Mouse (Mus musculus): ENCODE results near the gene Tekt3. TPM values are rescaled to one million over a fixed set of nuclear protein-coding genes. Genes with fewer than 3 reads are reported as not detected.

The Tekt3 gene
- not detected in 2 replicates for polyA plus RNA-seq (2014; fragmentation: Nextera tagmentation; extraction: Ambion mirVana)

DNA sequence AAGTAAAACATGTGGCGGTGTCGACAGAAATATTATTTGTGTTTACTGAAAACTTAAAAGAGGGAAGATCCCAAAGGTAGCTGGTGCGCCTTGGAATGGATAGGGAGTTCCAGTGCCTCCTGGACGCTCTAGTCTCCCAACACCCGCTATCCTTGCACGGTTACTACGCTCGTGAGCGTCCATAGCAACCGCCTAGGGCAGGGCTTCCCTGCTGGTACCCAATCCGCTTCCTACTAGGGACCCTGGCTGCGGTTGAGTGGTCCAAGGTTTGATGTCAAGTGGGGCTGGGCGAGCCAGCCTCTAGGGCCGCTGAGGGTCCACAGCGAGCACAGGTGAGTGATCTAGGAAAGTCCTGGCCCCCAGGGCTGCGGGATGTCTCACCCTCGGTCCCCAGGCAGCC is at the start of gene Tekt3:
Gene Tekt3 (plus strand): TSS at position 209 of the 400 bp plus-strand sequence.
- Histone ChIP-seq H3K36me3 (ENCODE audit: control insufficient read depth, insufficient read depth, low read length) (no peaks in the 10 kb centered on the region), H3K27me3 (ENCODE audit: control insufficient read depth, insufficient read depth, low read length) (no peaks in the 10 kb centered on the region), H3K4me1 (ENCODE audit: control insufficient read depth, insufficient read depth, low read length) (no peaks in the 10 kb centered on the region), H3K9me3 (ENCODE audit: control insufficient read depth, low read length) (no peaks in the 10 kb centered on the region), H3K4me2 (ENCODE audit: low read depth, low read length) (0 out of 2 replicates have a peak within 1 kb of the TSS, but pooled peaks have one; percentile 18), H3K9ac (replicated peaks; ENCODE audit: low read depth, low read length) (no peak within 1 kb of the TSS), H3K4me3 (ENCODE audit: low read depth, low read length) (no peak within 1 kb of the TSS), H3K27ac (ENCODE audit: low read depth, low read length) (no peak within 1 kb of the TSS)
- no peak for ATAC-seq (ENCODE audit: low read depth)
- WGBS, result 12% methylated on average over 17 of the region's 17 CpGs

DNA sequence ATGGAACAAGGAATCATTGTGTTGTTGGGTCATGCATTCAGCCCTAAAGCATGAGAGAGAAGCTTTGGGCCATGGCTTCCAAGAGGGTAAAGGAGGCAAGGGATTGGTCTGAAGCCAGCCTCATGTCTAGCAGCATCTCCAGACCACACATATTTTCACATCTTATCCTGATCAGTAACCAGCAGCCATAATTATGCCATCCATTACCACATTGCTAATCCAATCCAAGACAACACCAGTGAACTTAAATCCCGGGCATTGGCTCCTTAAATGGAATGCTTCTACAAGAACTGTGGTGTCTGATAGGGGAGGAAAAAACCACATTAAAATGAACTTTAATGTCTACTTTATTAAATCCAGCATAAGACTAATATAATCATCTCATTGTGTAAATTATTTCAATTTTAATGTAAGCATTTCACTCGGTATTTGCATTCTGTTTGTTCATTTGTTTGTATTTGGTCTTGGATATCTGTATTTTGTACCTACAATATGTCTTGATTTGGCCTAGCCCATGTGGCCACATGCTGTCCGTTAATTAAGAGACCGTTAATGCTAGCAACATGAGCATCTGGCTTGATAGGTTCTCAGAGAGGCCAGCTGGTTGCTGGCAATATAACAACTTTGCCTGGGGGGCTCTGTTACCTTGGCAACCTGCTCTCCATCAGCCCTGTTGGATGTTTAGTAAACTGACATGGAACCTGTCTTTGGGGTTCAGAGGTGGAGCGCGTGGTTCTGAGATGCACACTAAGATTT is 43.9 kb upstream of the Tekt3 start:
- Histone ChIP-seq H3K27ac (ENCODE audit: low read depth, low read length) (no peak overlapping the region; the same call in 1 of the 2 replicates), H3K4me1 (ENCODE audit: control insufficient read depth, insufficient read depth, low read length) (peaks cover 5% of the 10 kb centered on the region; the same call in 1 of the 2 replicates), H3K27me3 (ENCODE audit: control insufficient read depth, insufficient read depth, low read length) (no peaks in the 10 kb centered on the region), H3K9ac (replicated peaks; ENCODE audit: low read depth, low read length) (no peak overlapping the region), H3K9me3 (ENCODE audit: control insufficient read depth, low read length) (no peaks in the 10 kb centered on the region), H3K4me2 (ENCODE audit: low read depth, low read length) (no peak overlapping the region), H3K36me3 (ENCODE audit: control insufficient read depth, insufficient read depth, low read length) (no peaks in the 10 kb centered on the region), H3K4me3 (ENCODE audit: low read depth, low read length) (no peak overlapping the region)
- WGBS, result 55% methylated on average over 6 of the region's 6 CpGs
- ATAC-seq (ENCODE audit: low read depth), result no peak

DNA sequence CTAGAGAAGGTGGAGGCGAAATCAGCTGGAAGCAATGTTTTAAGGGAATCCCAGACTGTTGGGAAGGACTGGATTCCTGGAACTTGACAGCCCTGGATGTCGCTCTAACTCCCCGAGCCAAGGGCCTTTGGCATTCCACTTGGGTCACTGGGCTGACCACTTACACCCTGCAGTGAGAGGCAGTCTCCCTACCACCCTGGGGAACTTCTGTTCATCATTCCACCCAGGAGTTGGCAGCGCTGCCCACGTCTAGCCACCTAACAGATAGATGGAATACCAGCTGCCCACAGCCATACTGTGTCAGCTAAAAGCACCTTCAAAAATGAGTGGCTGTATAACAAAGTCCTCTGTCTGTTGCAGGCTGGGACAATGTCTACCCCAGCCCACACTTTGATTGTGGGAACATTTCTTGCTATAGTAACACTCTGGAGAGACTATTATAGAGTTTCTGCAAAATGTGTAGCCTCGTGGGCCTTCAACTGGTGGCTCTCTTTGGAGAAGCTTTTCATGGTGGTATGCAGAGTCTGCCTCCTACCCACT is 43.3 kb upstream of the Tekt3 start:
- Histone ChIP-seq H3K4me1 (ENCODE audit: control insufficient read depth, insufficient read depth, low read length) (peaks cover 5% of the 10 kb centered on the region; the same call in 1 of the 2 replicates), H3K36me3 (ENCODE audit: control insufficient read depth, insufficient read depth, low read length) (no peaks in the 10 kb centered on the region), H3K27me3 (ENCODE audit: control insufficient read depth, insufficient read depth, low read length) (no peaks in the 10 kb centered on the region), H3K9me3 (ENCODE audit: control insufficient read depth, low read length) (no peaks in the 10 kb centered on the region), H3K9ac (replicated peaks; ENCODE audit: low read depth, low read length) (no peak overlapping the region), H3K4me3 (ENCODE audit: low read depth, low read length) (no peak overlapping the region), H3K4me2 (ENCODE audit: low read depth, low read length) (no peak overlapping the region), H3K27ac (ENCODE audit: low read depth, low read length) (no peak overlapping the region)
- ATAC-seq (ENCODE audit: low read depth), result no peak
- WGBS, result 73% methylated on average over 6 of the region's 6 CpGs

DNA sequence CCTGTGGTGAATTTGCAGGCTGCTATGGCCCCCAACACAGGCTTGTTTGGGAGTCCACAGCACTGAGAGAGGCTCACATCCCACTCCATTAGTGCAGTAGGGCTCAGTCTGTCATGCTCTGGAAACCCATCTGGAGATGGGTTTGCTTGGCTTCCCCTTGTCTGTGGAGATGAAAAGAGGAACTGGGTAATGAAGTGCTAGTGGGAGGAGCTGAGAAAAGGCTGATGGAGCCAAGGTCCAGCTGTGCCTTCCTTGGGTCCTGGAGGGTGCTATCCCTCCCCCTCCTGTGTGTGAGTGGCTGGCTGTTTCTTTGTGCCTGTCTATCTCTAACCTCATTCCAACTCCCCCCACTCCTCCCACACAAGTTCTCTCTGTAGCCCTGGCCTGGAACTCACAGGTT is 40.8 kb upstream of the Tekt3 start:
- no peak overlapping the region for H3K9ac ChIP-seq (replicated peaks; ENCODE audit: low read depth, low read length)
- no peak for ATAC-seq (ENCODE audit: low read depth)

DNA sequence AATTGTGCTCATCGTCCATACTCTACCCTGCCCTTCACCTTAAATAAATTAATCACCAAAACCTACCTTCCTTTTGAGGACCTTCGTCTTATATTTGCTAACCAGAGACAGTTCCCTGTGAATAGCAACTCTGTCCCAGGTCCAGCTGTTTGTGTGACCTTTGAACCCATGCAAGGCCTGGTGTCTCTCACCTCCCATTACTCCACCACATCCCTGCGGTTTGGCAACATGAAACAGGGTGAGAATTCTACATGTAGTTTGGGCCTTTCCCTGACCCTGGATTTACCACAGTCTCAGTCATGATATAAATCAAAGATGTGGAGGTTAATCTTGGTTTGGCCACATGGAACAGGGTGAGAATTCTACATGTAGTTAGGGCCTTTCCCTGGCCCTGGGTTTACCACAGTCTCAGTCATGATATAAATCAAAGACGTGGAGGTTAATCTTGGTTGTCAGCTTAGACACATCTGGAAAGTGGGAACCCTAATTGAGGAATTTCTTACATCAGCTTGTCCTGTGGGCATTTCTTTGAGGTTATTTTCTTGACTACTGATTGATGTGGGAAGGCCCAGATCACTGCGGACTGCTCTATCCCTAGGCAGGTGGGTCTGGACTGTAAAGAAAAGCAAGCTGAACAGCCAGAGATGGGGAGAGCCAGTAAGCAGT is 40.2 kb upstream of the Tekt3 start:
- Histone ChIP-seq H3K9ac (replicated peaks; ENCODE audit: low read depth, low read length) (no peak overlapping the region), H3K36me3 (ENCODE audit: control insufficient read depth, insufficient read depth, low read length) (no peaks in the 10 kb centered on the region), H3K4me1 (ENCODE audit: control insufficient read depth, insufficient read depth, low read length) (peaks cover 5% of the 10 kb centered on the region; the same call in 1 of the 2 replicates), H3K27ac (ENCODE audit: low read depth, low read length) (no peak overlapping the region), H3K4me2 (ENCODE audit: low read depth, low read length) (no peak overlapping the region), H3K4me3 (ENCODE audit: low read depth, low read length) (no peak overlapping the region), H3K27me3 (ENCODE audit: control insufficient read depth, insufficient read depth, low read length) (no peaks in the 10 kb centered on the region), H3K9me3 (ENCODE audit: control insufficient read depth, low read length) (no peaks in the 10 kb centered on the region)
- no peak for ATAC-seq (ENCODE audit: low read depth)
- WGBS, result 73% methylated on average over 5 of the region's 5 CpGs

More for the DNA sequence above, 40.8 kb upstream of the Tekt3 start:
- H3K4me3 ChIP-seq (ENCODE audit: low read depth, low read length), result no peak overlapping the region
- H3K36me3 ChIP-seq (ENCODE audit: control insufficient read depth, insufficient read depth, low read length), result no peaks in the 10 kb centered on the region
- no peak overlapping the region for H3K27ac ChIP-seq (ENCODE audit: low read depth, low read length)
- H3K9me3 ChIP-seq (ENCODE audit: control insufficient read depth, low read length), result no peaks in the 10 kb centered on the region
- H3K4me1 ChIP-seq (ENCODE audit: control insufficient read depth, insufficient read depth, low read length), result peaks cover 5% of the 10 kb centered on the region; the same call in 1 of the 2 replicates
- no peaks in the 10 kb centered on the region for H3K27me3 ChIP-seq (ENCODE audit: control insufficient read depth, insufficient read depth, low read length)
- no peak overlapping the region for H3K4me2 ChIP-seq (ENCODE audit: low read depth, low read length)

DNA sequence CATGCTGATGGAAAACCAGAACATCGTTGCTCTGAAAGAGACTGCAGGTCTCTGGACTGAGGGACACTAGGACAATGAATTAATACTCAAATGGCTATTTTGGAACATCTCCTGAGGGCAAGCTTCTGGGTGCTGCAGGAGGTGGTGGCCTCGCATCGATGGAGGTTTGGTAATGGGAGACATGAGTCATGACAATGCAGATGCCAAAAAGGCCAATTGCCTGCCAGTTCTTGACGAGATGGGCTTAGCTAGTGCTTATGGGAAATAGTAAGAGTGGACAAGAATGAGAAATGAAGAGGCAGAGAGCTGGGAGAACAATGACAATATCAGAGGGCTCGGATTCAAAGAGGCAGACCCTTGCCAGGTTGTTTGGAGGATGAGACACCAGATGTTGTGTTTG is 38.0 kb upstream of the Tekt3 start:
- no peak overlapping the region for H3K9ac ChIP-seq (replicated peaks; ENCODE audit: low read depth, low read length)
- H3K4me2 ChIP-seq (ENCODE audit: low read depth, low read length), result no peak overlapping the region
- H3K4me3 ChIP-seq (ENCODE audit: low read depth, low read length), result no peak overlapping the region
- no peak for ATAC-seq (ENCODE audit: low read depth)
- H3K36me3 ChIP-seq (ENCODE audit: control insufficient read depth, insufficient read depth, low read length), result no peaks in the 10 kb centered on the region
- H3K27ac ChIP-seq (ENCODE audit: low read depth, low read length), result no peak overlapping the region
- WGBS, result 84% methylated on average over 5 of the region's 5 CpGs
- H3K9me3 ChIP-seq (ENCODE audit: control insufficient read depth, low read length), result no peaks in the 10 kb centered on the region
- H3K4me1 ChIP-seq (ENCODE audit: control insufficient read depth, insufficient read depth, low read length), result no peaks in the 10 kb centered on the region
- no peaks in the 10 kb centered on the region for H3K27me3 ChIP-seq (ENCODE audit: control insufficient read depth, insufficient read depth, low read length)

DNA sequence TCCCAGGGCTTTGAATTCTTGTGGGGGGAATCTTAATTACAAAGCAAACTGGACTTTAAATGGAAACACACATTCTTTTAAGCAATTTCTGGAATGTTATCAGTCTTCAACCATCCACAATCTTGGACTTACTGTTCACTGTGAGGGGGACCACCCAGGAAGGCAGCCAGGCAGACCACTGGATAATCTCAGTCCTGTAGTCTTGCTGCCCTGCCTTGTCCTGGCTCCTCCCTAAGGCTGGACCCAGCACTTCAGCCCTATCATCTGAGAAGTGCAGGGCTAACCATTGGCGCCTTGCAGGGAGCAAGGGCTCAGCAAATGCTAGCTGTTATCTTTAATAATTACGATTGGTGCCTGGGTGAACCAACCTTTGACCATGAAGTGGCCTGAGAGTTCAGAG is 37.3 kb upstream of the Tekt3 start:
- H3K4me2 ChIP-seq (ENCODE audit: low read depth, low read length), result no peak overlapping the region
- no peaks in the 10 kb centered on the region for H3K9me3 ChIP-seq (ENCODE audit: control insufficient read depth, low read length)
- no peak overlapping the region for H3K9ac ChIP-seq (replicated peaks; ENCODE audit: low read depth, low read length)
- H3K27ac ChIP-seq (ENCODE audit: low read depth, low read length), result no peak overlapping the region
- no peaks in the 10 kb centered on the region for H3K36me3 ChIP-seq (ENCODE audit: control insufficient read depth, insufficient read depth, low read length)
- WGBS, result 78% methylated on average over 2 of the region's 2 CpGs
- no peak for ATAC-seq (ENCODE audit: low read depth)
- no peaks in the 10 kb centered on the region for H3K4me1 ChIP-seq (ENCODE audit: control insufficient read depth, insufficient read depth, low read length)
- H3K4me3 ChIP-seq (ENCODE audit: low read depth, low read length), result no peak overlapping the region
- no peaks in the 10 kb centered on the region for H3K27me3 ChIP-seq (ENCODE audit: control insufficient read depth, insufficient read depth, low read length)

DNA sequence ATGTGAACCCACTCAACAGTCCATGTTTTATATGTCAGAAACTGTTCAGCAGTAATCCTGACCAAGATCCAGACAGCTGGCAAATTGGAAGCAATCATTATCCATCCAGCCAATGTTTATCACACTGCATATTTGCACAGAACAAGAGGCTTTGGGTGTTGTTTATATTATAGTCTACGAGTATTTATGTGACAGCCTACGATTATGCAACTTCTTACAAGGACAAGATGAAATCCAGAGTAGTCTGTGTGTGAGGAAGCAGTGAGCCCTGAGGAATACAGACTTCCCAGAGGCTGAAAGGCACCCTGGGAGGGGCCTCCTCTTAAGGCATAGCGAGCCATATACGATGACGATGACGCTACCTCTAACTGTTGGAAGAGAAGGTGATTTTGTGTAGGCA is 36.0 kb upstream of the Tekt3 start:
- no peak for ATAC-seq (ENCODE audit: low read depth)
- H3K36me3 ChIP-seq (ENCODE audit: control insufficient read depth, insufficient read depth, low read length), result no peaks in the 10 kb centered on the region
- H3K4me3 ChIP-seq (ENCODE audit: low read depth, low read length), result no peak overlapping the region
- no peak overlapping the region for H3K9ac ChIP-seq (replicated peaks; ENCODE audit: low read depth, low read length)
- no peak overlapping the region for H3K4me2 ChIP-seq (ENCODE audit: low read depth, low read length)
- H3K4me1 ChIP-seq (ENCODE audit: control insufficient read depth, insufficient read depth, low read length), result no peaks in the 10 kb centered on the region
- H3K27ac ChIP-seq (ENCODE audit: low read depth, low read length), result no peak overlapping the region
- WGBS, result 86% methylated on average over 6 of the region's 6 CpGs
- H3K9me3 ChIP-seq (ENCODE audit: control insufficient read depth, low read length), result no peaks in the 10 kb centered on the region
- no peaks in the 10 kb centered on the region for H3K27me3 ChIP-seq (ENCODE audit: control insufficient read depth, insufficient read depth, low read length)

DNA sequence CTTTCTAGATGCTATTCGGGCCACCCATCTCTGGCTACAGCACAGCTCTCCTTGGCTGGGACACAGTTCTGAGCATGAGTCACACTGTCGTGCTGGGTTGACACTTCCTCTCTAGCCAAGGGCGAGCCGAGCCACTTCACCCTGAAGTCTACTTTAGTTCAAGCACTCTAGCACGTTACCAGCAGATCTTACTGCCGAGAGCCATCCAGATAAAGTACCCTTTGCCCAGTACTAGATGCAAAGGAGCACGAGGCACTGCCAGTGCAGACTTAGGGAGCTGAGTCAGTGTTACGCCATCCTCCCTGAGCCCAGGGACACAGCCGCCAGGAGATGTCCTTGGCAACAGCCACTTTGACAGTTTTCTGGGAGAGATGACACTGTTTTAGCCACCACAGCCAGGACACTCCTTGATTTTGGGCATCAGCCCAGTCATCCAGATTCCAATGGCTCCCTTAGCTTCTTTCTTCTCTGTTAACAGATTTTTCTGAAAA is 34.8 kb upstream of the Tekt3 start:
- H3K4me2 ChIP-seq (ENCODE audit: low read depth, low read length), result no peak overlapping the region
- H3K9me3 ChIP-seq (ENCODE audit: control insufficient read depth, low read length), result no peaks in the 10 kb centered on the region
- no peaks in the 10 kb centered on the region for H3K4me1 ChIP-seq (ENCODE audit: control insufficient read depth, insufficient read depth, low read length)
- no peaks in the 10 kb centered on the region for H3K36me3 ChIP-seq (ENCODE audit: control insufficient read depth, insufficient read depth, low read length)
- no peak overlapping the region for H3K27ac ChIP-seq (ENCODE audit: low read depth, low read length)
- no peak overlapping the region for H3K9ac ChIP-seq (replicated peaks; ENCODE audit: low read depth, low read length)
- H3K27me3 ChIP-seq (ENCODE audit: control insufficient read depth, insufficient read depth, low read length), result no peaks in the 10 kb centered on the region
- WGBS, result 83% methylated on average over 9 of the region's 9 CpGs
- H3K4me3 ChIP-seq (ENCODE audit: low read depth, low read length), result no peak overlapping the region
- no peak for ATAC-seq (ENCODE audit: low read depth)
